Mouse (Mus musculus): ENCODE measurements at regions not wholly inside any gene's neighbourhood (a gene's known extent, or its start where the extent isn't known, plus 50 kb on each side); places are given as distances from the start of the nearest gene placed in this dataset.

GRCm38 (mm10) chr17:64382894-64383293 is 51.2 kb upstream of the Pja2 start:
- DNase-seq (ENCODE audit: extremely low spot score, low spot score) = no peak

DNA sequence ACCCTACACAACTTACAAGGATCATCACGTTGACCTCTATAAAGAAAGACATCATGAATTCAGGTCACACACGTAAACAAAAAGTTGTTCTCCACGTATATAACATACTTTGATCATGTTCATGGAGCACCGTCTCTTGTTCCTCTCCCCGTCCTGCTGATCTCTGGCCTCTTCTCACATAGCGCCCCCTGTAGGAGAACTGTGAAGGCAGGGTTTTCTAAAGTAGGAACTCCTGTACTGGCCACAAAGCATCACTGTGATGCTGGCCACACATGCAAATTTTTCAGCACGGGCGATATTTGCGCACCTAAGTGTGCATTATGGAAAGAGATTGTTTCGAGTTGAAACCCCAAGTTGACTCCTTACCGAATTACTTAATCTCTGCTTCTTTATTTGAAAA is 51.9 kb upstream of the Pja2 start:
- no peak for DNase-seq (ENCODE audit: extremely low spot score, low spot score)

GRCm38 (mm10) chr17:64390349-64390748 is 58.6 kb upstream of the Pja2 start:
- DNase-seq (ENCODE audit: extremely low spot score, low spot score) = no peak

- DNase-seq (ENCODE audit: extremely low spot score, low spot score) = no peak
These were observed 65.7 kb upstream of the Pja2 start for GRCm38 (mm10) chr17:64397254-64397897.

DNA sequence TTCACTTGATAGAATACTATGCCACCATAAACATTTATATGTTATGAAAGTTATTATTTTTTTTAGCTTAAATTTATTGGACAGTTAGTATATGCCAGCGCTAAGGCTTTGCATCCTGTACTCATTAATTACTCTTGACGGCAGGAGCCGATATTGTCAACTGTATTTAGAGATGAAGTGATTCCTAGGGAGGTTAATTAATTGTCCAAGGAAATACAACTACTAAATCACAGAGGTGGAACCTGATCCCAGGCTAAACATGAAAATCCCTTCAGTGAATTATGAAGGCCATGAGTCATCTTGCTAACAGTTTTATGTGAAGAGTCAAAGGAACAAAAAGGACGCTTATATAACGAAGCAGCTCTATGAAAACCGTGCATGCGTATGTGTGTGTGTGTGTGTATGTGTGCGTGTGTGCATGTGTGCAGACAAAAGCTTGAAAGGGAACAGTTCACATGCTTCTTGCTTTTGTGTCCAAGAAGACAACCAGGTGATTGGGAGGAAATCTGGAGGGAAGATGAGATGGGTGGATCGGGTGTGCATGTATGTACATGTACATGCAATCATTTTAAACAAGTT is 66.5 kb upstream of the Pja2 start:
- DNase-seq (ENCODE audit: extremely low spot score, low spot score) = no peak

DNA sequence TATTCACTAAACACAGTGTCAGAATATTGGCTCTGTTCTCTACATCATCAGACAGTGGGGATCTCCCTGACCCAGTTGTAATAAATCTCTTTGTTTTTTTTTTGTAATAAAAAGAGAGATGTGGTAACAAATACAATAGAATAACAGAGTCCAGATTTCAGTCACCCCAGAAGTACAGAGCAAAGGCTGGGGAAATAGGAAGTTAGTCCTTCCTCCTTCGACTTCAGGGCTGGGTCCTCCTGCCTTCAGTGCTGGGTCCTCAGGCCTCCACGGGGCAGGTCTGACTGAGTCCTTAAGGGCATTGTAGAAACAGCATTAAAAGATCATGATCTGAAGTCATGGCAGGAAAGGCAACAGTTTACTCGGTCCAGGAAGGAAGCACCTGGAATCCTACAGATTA is 67.0 kb upstream of the Pja2 start:
- DNase-seq (ENCODE audit: extremely low spot score, low spot score) = no peak

DNA sequence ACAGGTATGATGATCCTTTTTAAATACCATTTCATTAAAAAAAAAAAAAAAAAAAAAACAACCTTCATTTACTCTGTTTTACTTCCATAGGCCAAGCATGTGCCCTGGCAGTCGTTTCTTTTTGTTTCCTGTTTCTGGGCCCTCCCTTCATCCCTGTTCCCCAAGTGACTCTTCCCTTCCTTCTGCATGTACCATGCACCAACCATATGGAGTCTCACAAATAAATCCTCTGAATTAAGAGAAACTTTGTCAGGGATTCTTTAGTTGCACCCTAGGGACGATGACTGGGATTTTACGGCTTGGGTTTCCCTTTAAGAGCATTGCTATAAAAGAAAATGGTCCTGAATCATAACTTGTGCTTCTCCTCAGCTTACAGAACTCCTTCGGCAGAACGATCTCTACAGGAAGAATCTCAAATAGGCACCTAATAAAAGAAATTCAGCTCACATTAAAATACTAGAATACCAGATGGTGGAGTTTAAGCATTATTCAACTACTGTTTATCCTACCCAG is 75.1 kb upstream of the Pja2 start:
- DNase-seq (ENCODE audit: extremely low spot score, low spot score) = no peak

GRCm38 (mm10) chr17:64407255-64408011 is 75.7 kb upstream of the Pja2 start:
- no peak for DNase-seq (ENCODE audit: extremely low spot score, low spot score)

DNA sequence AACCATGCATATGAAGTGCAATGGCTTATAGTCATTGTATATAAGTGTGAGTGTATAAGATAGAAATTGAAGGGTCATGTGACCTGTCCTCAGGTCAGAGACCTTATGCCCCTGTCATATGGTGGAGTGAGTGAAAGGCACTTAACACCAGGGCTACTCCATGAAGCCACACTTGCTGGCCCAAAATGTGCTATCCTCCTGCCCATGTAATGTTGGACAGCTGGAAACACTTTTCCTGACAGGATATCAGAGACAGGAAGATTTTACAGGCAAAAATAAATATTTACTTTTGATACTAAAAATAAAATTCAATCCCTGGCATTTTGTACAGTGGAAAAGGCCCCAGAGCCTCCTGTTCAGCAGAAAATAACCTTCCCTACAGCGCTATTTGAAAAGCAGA is 94.1 kb upstream of the Pja2 start:
- DNase-seq (ENCODE audit: extremely low spot score, low spot score) = no peak

DNA sequence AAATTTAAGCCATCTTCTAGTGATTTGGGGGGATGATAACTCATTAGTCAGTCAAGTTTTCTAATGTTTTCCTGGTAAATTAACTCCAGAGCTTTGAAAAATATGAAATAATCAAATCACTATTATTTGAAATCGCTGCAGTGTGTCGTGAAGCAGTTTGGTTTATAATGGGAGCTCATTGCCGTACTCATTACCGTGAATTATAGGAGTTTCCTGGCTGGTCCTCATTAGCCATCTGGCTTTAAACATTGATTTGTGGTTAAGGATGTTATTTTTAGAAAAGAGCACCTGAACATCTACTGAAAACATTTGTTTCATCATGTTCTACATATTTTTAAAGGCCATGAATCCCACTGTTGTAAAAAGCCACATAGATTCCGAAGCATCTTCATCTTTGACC is 94.8 kb upstream of the Pja2 start:
- no peak for DNase-seq (ENCODE audit: extremely low spot score, low spot score)

GRCm38 (mm10) chr17:64439571-64439970 is 107.9 kb upstream of the Pja2 start:
- no peak for DNase-seq (ENCODE audit: extremely low spot score, low spot score)

DNA sequence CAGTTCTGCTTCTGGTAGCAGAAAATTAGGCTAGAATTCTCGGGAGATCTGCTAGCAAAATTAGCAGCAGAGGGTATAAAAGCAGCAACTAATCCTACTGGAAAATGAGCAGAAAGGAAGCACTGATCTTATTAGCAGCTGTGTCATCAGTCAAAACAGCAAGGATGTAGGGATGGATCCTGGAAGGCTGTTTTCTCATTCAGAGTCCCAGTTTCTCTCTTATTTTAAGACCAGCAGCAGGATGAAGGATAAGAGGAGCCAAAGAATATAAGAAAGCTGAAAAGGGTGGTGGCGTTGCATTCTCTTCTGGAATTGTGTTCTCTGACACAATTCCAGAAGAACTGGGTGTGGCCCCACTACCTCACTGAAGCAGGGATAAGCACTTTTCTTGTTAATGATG is 123.0 kb upstream of the Pja2 start:
- DNase-seq (ENCODE audit: extremely low spot score, low spot score) = no peak

GRCm38 (mm10) chr17:64466273-64466672 is 134.3 kb upstream of the Man2a1 start:
- DNase-seq (ENCODE audit: extremely low spot score, low spot score) = no peak

- no peak for DNase-seq (ENCODE audit: extremely low spot score, low spot score)
These were observed 133.8 kb upstream of the Man2a1 start for GRCm38 (mm10) chr17:64466746-64467145.

DNA sequence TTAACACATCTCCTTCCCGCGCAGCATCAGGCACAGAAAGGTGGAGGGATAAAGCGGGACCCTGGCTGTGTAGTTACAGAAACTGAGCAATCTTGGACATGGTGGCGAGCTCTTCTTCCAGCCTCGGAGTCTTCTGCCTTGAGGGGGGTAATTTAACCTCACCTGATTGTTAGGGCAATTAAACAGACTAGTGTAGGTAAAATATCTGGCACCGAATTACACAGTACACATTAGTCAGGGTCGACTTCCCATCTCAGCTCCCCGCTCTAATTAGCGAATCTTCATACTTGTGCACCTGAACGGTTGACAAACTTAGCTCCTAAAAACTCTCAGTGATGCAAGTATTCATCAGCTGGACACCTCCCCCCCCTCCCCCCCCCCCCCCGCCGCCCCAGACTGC is 133.2 kb upstream of the Man2a1 start:
- no peak for DNase-seq (ENCODE audit: extremely low spot score, low spot score)

DNA sequence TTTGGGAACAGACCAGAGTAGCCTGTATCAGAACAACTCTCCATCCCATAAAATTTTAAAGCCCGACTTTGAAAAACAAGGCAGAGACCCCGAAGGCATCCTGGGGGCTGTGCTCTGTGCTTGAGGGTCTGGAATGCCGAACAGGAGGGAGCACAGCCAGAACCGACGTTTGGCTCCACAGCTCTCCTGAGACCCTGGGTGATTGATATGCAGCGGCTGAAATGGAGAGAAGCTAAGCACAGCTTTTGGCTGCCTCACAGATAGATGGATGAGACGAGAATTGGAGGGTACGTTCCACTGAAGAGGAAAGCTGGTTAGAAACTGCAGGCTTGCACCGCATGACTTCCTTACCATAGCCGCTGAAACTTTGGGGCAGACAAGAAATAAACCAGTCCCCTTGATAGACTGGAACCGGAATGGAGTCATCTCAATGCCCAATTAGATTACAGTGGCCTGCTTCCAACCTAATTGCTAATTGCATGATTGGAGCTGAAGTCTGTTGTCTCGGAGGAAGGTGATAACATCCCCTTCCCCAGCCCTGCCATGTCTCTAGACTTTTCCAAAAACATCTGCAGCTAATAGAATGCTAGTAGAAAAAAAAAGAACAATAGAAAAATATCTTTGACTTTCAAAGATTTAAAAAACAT is 130.7 kb upstream of the Man2a1 start:
- DNase-seq (ENCODE audit: extremely low spot score, low spot score) = no peak

DNA sequence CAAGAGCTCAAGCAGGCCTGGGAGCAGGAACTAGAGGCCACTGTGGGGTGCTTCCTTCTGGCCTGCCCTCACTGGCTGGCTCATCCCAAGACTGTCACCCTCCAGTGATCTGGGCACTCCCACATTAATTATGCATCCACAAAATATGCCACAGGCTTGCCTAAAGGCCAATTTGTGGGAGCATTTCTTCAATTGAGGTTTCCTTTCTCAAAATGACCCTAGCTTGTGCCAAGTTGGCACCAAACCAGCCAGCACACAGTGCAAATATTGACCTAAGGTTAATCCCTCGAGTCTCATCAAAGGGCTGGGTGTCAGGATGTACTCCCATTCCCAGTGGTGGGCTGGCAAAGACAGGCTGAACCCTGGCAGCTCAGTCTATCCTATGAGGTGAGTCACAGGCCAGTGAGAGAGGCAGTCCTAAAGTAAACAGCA is 119.9 kb upstream of the Man2a1 start:
- DNase-seq (ENCODE audit: extremely low spot score, low spot score) = no peak

GRCm38 (mm10) chr17:64484835-64485234 is 115.7 kb upstream of the Man2a1 start:
- DNase-seq (ENCODE audit: extremely low spot score, low spot score) = no peak

- DNase-seq (ENCODE audit: extremely low spot score, low spot score) = no peak
These were observed 110.7 kb upstream of the Man2a1 start for GRCm38 (mm10) chr17:64489769-64490335.

GRCm38 (mm10) chr17:64490664-64491063 is 109.9 kb upstream of the Man2a1 start:
- DNase-seq (ENCODE audit: extremely low spot score, low spot score) = no peak

DNA sequence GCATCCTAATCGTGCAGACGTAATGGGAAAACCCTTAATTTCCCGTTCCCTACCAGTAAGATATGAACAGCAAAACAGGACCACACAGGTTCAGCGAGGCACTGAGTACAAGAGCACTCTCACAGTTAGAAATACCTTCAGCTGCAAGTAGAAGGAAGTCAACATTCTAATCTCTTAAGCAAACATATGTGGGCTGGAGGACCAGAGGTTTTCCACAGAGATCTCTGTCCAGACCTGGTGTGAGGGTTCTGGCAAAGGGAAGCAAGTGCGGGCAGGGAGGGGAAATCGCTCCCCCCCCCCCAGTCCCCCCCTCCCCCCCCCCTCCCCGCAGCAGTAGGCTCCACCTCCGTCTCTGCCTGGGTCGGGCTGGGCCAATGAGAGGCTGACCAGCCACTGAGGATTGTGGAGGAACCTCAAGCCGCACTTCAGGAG is 108.6 kb upstream of the Man2a1 start:
- DNase-seq (ENCODE audit: extremely low spot score, low spot score) = no peak

Data from neural tube, embryonic 10.5 days (tissue).